Mouse (Mus musculus): Measurements from ENCODE around the gene Bach2.

- no peak for TF ChIP-seq CTCF (IDR thresholded peaks at IDR 0.05; ENCODE audit: low read depth, low read length)
- no peak for TF ChIP-seq POLR2A (IDR thresholded peaks at IDR 0.05; ENCODE audit: insufficient read depth, low read length)
These were observed 263.2 kb downstream of the Bach2 start for GRCm38 (mm10) chr4:32501780-32502179.
